24 mouse cellular contexts compared by ENCODE assay signal in genomic region chr16:91751644-91752385, GRCm38 (mm10).
"Had no signal": no experiment of that assay in that cellular context is flagged by ENCODE, and none has a peak within 500 bp of the region (broad histone marks: within the 10 kb centered on the region; RNA-seq: fewer than 3 reads in every experiment).

No protein-coding gene starts in this region.

- DNase-seq: forebrain, postnatal 0 days; gastrocnemius, postnatal 14 days; heart, adult 18-20 months; heart, postnatal 14 days; heart, postnatal 36 days; kidney, adult 11 months; kidney, adult 9 months; kidney, postnatal 36 days; layer of hippocampus, adult 9-11 months; liver; liver, embryonic 13.5 days; liver, postnatal 0 days had no signal

- H3K9me3 ChIP-seq: heart, embryonic 13.5 days; heart, embryonic 15.5 days; hindbrain, embryonic 12.5 days; limb, embryonic 10.5 days; limb, embryonic 12.5 days; liver, embryonic 13.5 days; liver, embryonic 15.5 days had no signal

- H3K4me3 ChIP-seq: heart, embryonic 13.5 days; heart, embryonic 15.5 days; hindbrain, embryonic 12.5 days; left cerebral cortex, adult 2 months; limb, embryonic 10.5 days; limb, embryonic 12.5 days; liver, embryonic 13.5 days; liver, embryonic 15.5 days had no signal

- H3K4me2 ChIP-seq: heart, embryonic 11.5 days; heart, embryonic 13.5 days; heart, embryonic 15.5 days; hindbrain, embryonic 12.5 days; hindbrain, embryonic 14.5 days; limb, embryonic 12.5 days; liver, embryonic 11.5 days; liver, embryonic 13.5 days; liver, embryonic 15.5 days had no signal

- H3K27ac ChIP-seq: heart, embryonic 13.5 days; heart, embryonic 15.5 days; hindbrain, embryonic 12.5 days; hindbrain, embryonic 14.5 days; hindbrain, postnatal 0 days; left cerebral cortex, adult 2 months; limb, embryonic 10.5 days; limb, embryonic 12.5 days; liver, embryonic 13.5 days; liver, embryonic 15.5 days had no signal

- H3K27me3 ChIP-seq: heart, embryonic 13.5 days; heart, embryonic 15.5 days; hindbrain, embryonic 12.5 days; liver, embryonic 13.5 days; liver, embryonic 15.5 days had no signal

- H3K9ac ChIP-seq: forebrain, postnatal 0 days; heart, embryonic 13.5 days; heart, embryonic 15.5 days; hindbrain, embryonic 12.5 days; hindbrain, embryonic 14.5 days; limb, embryonic 12.5 days; liver, embryonic 13.5 days; liver, embryonic 15.5 days; liver, postnatal 0 days had no signal

- H3K36me3 ChIP-seq: heart, embryonic 13.5 days; heart, embryonic 15.5 days; liver, embryonic 13.5 days; liver, embryonic 15.5 days had no signal

- ATAC-seq: forebrain, postnatal 0 days; hindbrain, postnatal 0 days; intestine, embryonic 16.5 days; liver, postnatal 0 days had no signal
